Mouse (Mus musculus) midbrain, embryonic 11.5 days (tissue): Measurements from ENCODE around the gene Cmtm2b. TPM values are rescaled to one million over a fixed set of nuclear protein-coding genes. Genes with fewer than 3 reads are reported as not detected.
"Not testable (repeated sequence)": the region's sequence is repeated elsewhere in the genome, so short reads cannot be mapped to it uniquely, and the experiment has no call there.

Source experiments
- ATAC-seq: fragments of 200-750 bp; cut with Nextera tagmentation; 2 replicates; pipeline ENCODE4 v1.8.0; 2017; ENCODE audit warnings: moderate TSS enrichment, moderate library complexity; ENCODE audit not compliant: low FRiP score
- DNase-seq: peaks from one replicate; pipeline ENCODE4 v3.0.0; 2015; ENCODE audit warnings: low spot score; ENCODE audit errors: missing footprints
- H3K27ac ChIP-seq: fragments of 300-500 bp; sonication (generic); 2 replicates; pipeline ENCODE4 v1.5.1; 2014; ENCODE audit warnings: low read depth, low read length
- H3K27me3 ChIP-seq: fragments of 300-500 bp; sonication (generic); 2 replicates; pipeline ENCODE4 v1.6.1; 2014; ENCODE audit warnings: mild to moderate bottlenecking, low read length, moderate library complexity, mixed read lengths; ENCODE audit not compliant: control insufficient read depth, insufficient read depth
- H3K36me3 ChIP-seq: fragments of 300-500 bp; sonication (generic); 2 replicates; pipeline ENCODE4 v1.6.1; 2014; ENCODE audit warnings: mild to moderate bottlenecking, low read length, moderate library complexity, mixed read lengths; ENCODE audit not compliant: control insufficient read depth, insufficient read depth
- H3K4me1 ChIP-seq: fragments of 300-500 bp; sonication (generic); 2 replicates; pipeline ENCODE4 v1.6.1; 2014; ENCODE audit warnings: low read length; ENCODE audit not compliant: control insufficient read depth, insufficient read depth
- H3K4me2 ChIP-seq: fragments of 300-500 bp; sonication (generic); 2 replicates; pipeline ENCODE4 v1.6.1; 2014; ENCODE audit warnings: mild to moderate bottlenecking, moderate library complexity
- H3K4me3 ChIP-seq: fragments of 300-500 bp; sonication (generic); 2 replicates; pipeline ENCODE4 v1.5.1; 2014; ENCODE audit warnings: low read depth, low read length
- H3K9ac ChIP-seq: fragments of 300-500 bp; sonication (generic); 2 replicates; pipeline ENCODE4 v1.6.1; 2014; ENCODE audit warnings: low read length
- H3K9me3 ChIP-seq: fragments of 300-500 bp; sonication (generic); 2 replicates; pipeline ENCODE4 v1.6.1; 2016; ENCODE audit warnings: low read length; ENCODE audit not compliant: control insufficient read depth
- WGBS: fragments of 180-500 bp; shearing (Covaris S2); extraction: QIAGEN DNeasy Blood & Tissue Kit; methylation state at CpG from one replicate; pipeline ENCODE4 v1.1.7; 2014; 5-methylcytosine and 5-hydroxymethylcytosine counted together
- polyA plus RNA-seq: library from polyadenylated mRNA; unstranded; fragments of >200 nt; fragmentation: Nextera tagmentation; extraction: Ambion mirVana; gene quantifications from 2 replicates; pipeline ENCODE4 v1.2.1, GENCODE M21; 2014

Cmtm2b gene
- not detected in 2 replicates for polyA plus RNA-seq

- not testable (repeated sequence) for ATAC-seq, H3K4me1 ChIP-seq, H3K27me3 ChIP-seq, H3K4me2 ChIP-seq, H3K27ac ChIP-seq, H3K9me3 ChIP-seq, H3K4me3 ChIP-seq, DNase-seq, H3K36me3 ChIP-seq, H3K9ac ChIP-seq
- 87% methylated on average over 12 of the region's 12 CpGs for WGBS
Observed at GRCm38 (mm10) chr8:104321930-104322329, at the start of gene Cmtm2b. TSS of gene Cmtm2b (plus strand) at chr8:104322230.

GRCm38 (mm10) chr8:104293081-104293480 is 28.9 kb upstream of the Cmtm2b start, which contains the start of gene Cmtm2a:
TSS of gene Cmtm2a (minus strand) at chr8:104293181.
- not testable (repeated sequence) for H3K9ac ChIP-seq, H3K4me2 ChIP-seq, H3K4me1 ChIP-seq, H3K36me3 ChIP-seq, ATAC-seq, H3K4me3 ChIP-seq, H3K27ac ChIP-seq, H3K9me3 ChIP-seq, DNase-seq, H3K27me3 ChIP-seq
- WGBS, result 92% methylated on average over 12 of the region's 12 CpGs

GRCm38 (mm10) chr8:104294396-104294795 is 27.6 kb upstream of the Cmtm2b start:
- ATAC-seq (no peak), DNase-seq (no peak)
- H3K9ac ChIP-seq, result no peak overlapping the region

GRCm38 (mm10) chr8:104301577-104301976 is 20.5 kb upstream of the Cmtm2b start:
- not testable (repeated sequence) for H3K4me1 ChIP-seq, H3K4me2 ChIP-seq, H3K4me3 ChIP-seq, H3K27me3 ChIP-seq, H3K9ac ChIP-seq, H3K36me3 ChIP-seq, H3K27ac ChIP-seq, H3K9me3 ChIP-seq
- ATAC-seq, result peak; percentile 91
- WGBS, result 9% methylated on average over 3 of the region's 3 CpGs
- DNase-seq, result peak; percentile 85

More at GRCm38 (mm10) chr8:104294396-104294795, 27.6 kb upstream of the Cmtm2b start:
- H3K4me3 ChIP-seq, result no peak overlapping the region
- H3K36me3 ChIP-seq, result no peaks in the 10 kb centered on the region
- no peaks in the 10 kb centered on the region for H3K27me3 ChIP-seq
- H3K9me3 ChIP-seq, result no peaks in the 10 kb centered on the region
- 97% methylated on average over 1 of the region's 1 CpGs for WGBS
- no peaks in the 10 kb centered on the region; the same call in 1 of the 2 replicates for H3K4me1 ChIP-seq
- no peak overlapping the region for H3K27ac ChIP-seq
- no peak overlapping the region for H3K4me2 ChIP-seq

GRCm38 (mm10) chr8:104302536-104302935 is 19.5 kb upstream of the Cmtm2b start:
- WGBS, result 89% methylated on average over 4 of the region's 4 CpGs

GRCm38 (mm10) chr8:104304962-104305361 is 17.1 kb upstream of the Cmtm2b start:
- Histone ChIP-seq H3K27ac (no peak overlapping the region), H3K4me1 (peaks cover 6% of the 10 kb centered on the region), H3K4me2 (no peak overlapping the region), H3K27me3 (no peaks in the 10 kb centered on the region), H3K9ac (no peak overlapping the region), H3K4me3 (no peak overlapping the region), H3K36me3 (no peaks in the 10 kb centered on the region), H3K9me3 (no peaks in the 10 kb centered on the region)
- DNase-seq (no peak), ATAC-seq (no peak)
- whole genome bisulfite sequencing, result 87% methylated on average over 11 of the region's 11 CpGs

More at GRCm38 (mm10) chr8:104302536-104302935, 19.5 kb upstream of the Cmtm2b start:
- H3K4me2 ChIP-seq, H3K9me3 ChIP-seq, H3K4me3 ChIP-seq, H3K4me1 ChIP-seq, H3K27me3 ChIP-seq, H3K27ac ChIP-seq, H3K9ac ChIP-seq, ATAC-seq, DNase-seq, H3K36me3 ChIP-seq: not testable (repeated sequence)

GRCm38 (mm10) chr8:104308341-104308740 is 13.7 kb upstream of the Cmtm2b start:
- WGBS, result 73% methylated on average over 6 of the region's 6 CpGs
- ATAC-seq, H3K36me3 ChIP-seq, DNase-seq, H3K4me2 ChIP-seq, H3K4me1 ChIP-seq, H3K4me3 ChIP-seq, H3K27me3 ChIP-seq, H3K9ac ChIP-seq, H3K27ac ChIP-seq, H3K9me3 ChIP-seq: not testable (repeated sequence)

GRCm38 (mm10) chr8:104309441-104310155 is 12.4 kb upstream of the Cmtm2b start, which contains the start of the genes Gm45711 and Cmtm1:
TSS of gene Gm45711 (minus strand) at chr8:104310081.
TSS of gene Cmtm1 (minus strand) at chr8:104310145.
- 89% methylated on average over 36 of the region's 36 CpGs for WGBS

GRCm38 (mm10) chr8:104312023-104312422 is 10.0 kb upstream of the Cmtm2b start:
- H3K9me3 ChIP-seq, result not testable (repeated sequence)

More at GRCm38 (mm10) chr8:104309441-104310155, 12.4 kb upstream of the Cmtm2b start, which contains the start of the genes Gm45711 and Cmtm1:
- not testable (repeated sequence) for H3K36me3 ChIP-seq, H3K9ac ChIP-seq, H3K27me3 ChIP-seq, H3K9me3 ChIP-seq, H3K4me3 ChIP-seq, H3K27ac ChIP-seq, H3K4me1 ChIP-seq, DNase-seq, ATAC-seq, H3K4me2 ChIP-seq

More at GRCm38 (mm10) chr8:104312023-104312422, 10.0 kb upstream of the Cmtm2b start:
- not testable (repeated sequence) for H3K4me2 ChIP-seq, H3K9ac ChIP-seq, H3K36me3 ChIP-seq, H3K27me3 ChIP-seq, ATAC-seq, DNase-seq, H3K27ac ChIP-seq, H3K4me3 ChIP-seq, H3K4me1 ChIP-seq
- WGBS, result 80% methylated on average over 3 of the region's 3 CpGs
